Mouse (Mus musculus) liver, adult 2 months (tissue): ENCODE data around the gene Sfrp5. TPM values are rescaled to one million over a fixed set of nuclear protein-coding genes. Genes with fewer than 3 reads are reported as not detected.

Experiments used
- DNase-seq: peaks from one replicate; pipeline ENCODE4 v3.0.0-alpha.2; 2011; ENCODE audit warnings: low read depth, low spot score; ENCODE audit errors: extremely low read depth
- H3K27ac ChIP-seq: fragments of 200-500 bp; replicated peaks from 2 replicates; pipeline ENCODE4 v1.5.1; 2012; ENCODE audit warnings: low read depth, mild to moderate bottlenecking, control low read depth, inconsistent platforms, low read length; ENCODE audit not compliant: insufficient read depth
- H3K27me3 ChIP-seq: fragments of 200-500 bp; 2 replicates; pipeline ENCODE4 v1.6.1; 2012; ENCODE audit warnings: mild to moderate bottlenecking, moderate library complexity, low read length, inconsistent platforms; ENCODE audit not compliant: control insufficient read depth, insufficient read depth
- H3K36me3 ChIP-seq: fragments of 200-500 bp; 2 replicates; pipeline ENCODE4 v1.6.1; 2012; ENCODE audit warnings: low read length, inconsistent platforms; ENCODE audit not compliant: control insufficient read depth, insufficient read depth
- H3K4me1 ChIP-seq: fragments of 200-500 bp; 2 replicates; pipeline ENCODE4 v1.6.1; 2011; ENCODE audit warnings: low read length; ENCODE audit not compliant: control insufficient read depth, insufficient read depth
- H3K4me3 ChIP-seq: fragments of 200-500 bp; 2 replicates; pipeline ENCODE4 v1.5.1; 2011; ENCODE audit warnings: low read depth, mild to moderate bottlenecking, control low read depth, low read length, moderate library complexity; ENCODE audit not compliant: insufficient read depth
- H3K79me2 ChIP-seq: fragments of 200-500 bp; 2 replicates; pipeline ENCODE4 v1.6.1; 2012; ENCODE audit warnings: inconsistent platforms, mild to moderate bottlenecking, low read length, moderate library complexity; ENCODE audit not compliant: control insufficient read depth, insufficient read depth
- H3K9ac ChIP-seq: fragments of 200-500 bp; 2 replicates; pipeline ENCODE4 v1.6.1; 2012; ENCODE audit warnings: low read depth, mild to moderate bottlenecking, control low read depth, inconsistent platforms, low read length
- CTCF ChIP-seq: fragments of 200-500 bp; IDR thresholded peaks from 2 replicates; pipeline ENCODE4 v1.5.1; 2011; ENCODE audit warnings: low read depth, low read length, control low read depth
- POLR2A ChIP-seq: fragments of 200-500 bp; IDR thresholded peaks from 2 replicates; pipeline ENCODE4 v1.6.1; 2011; ENCODE audit warnings: low read length, control low read depth; ENCODE audit not compliant: insufficient read depth; ENCODE audit errors: extremely low read depth
- WGBS: fragments of 180-500 bp; shearing (Covaris S2); methylation state at CpG from one replicate; pipeline ENCODE4 v1.1.7; 2018; 5-methylcytosine and 5-hydroxymethylcytosine counted together
- polyA plus RNA-seq: library from polyadenylated mRNA; depleted of rRNA; stranded (reverse); fragments of >200 nt; gene quantifications from 2 replicates; pipeline ENCODE4 v1.2.3, GENCODE M21; 2012; rRNA removed
- total RNA-seq: library from RNA; depleted of rRNA; stranded (reverse); fragments of >200 nt; gene quantifications from 2 replicates; pipeline ENCODE4 v1.2.3, GENCODE M21; 2014; rRNA removed

Gene Sfrp5
- total RNA-seq (not detected in 2 replicates), polyA plus RNA-seq (0.12 TPM in 1 of 2 replicates, not detected in the other)

GRCm38 (mm10) chr19:42201696-42202381, at the start of gene Sfrp5:
TSS of gene Sfrp5 (minus strand) at chr19:42202252.
- no peaks in the 10 kb centered on the region for H3K4me1 ChIP-seq
- no peaks in the 10 kb centered on the region for H3K79me2 ChIP-seq
- H3K36me3 ChIP-seq: no peaks in the 10 kb centered on the region
- H3K27ac ChIP-seq: no peak within 1 kb of the TSS
- no peak for DNase-seq
- H3K27me3 ChIP-seq: peaks cover 8% of the 10 kb centered on the region
- WGBS: 3% methylated on average over 60 of the region's 60 CpGs
- TF ChIP-seq POLR2A: no peak
- TF ChIP-seq CTCF: no peak
- H3K4me3 ChIP-seq: no peak within 1 kb of the TSS
- no peak within 1 kb of the TSS for H3K9ac ChIP-seq

- Histone ChIP-seq H3K4me3 (no peak overlapping the region), H3K4me1 (no peaks in the 10 kb centered on the region), H3K36me3 (no peaks in the 10 kb centered on the region), H3K27ac (no peak overlapping the region), H3K79me2 (no peaks in the 10 kb centered on the region), H3K27me3 (no peaks in the 10 kb centered on the region; the same call in 1 of the 2 replicates), H3K9ac (no peak overlapping the region)
- TF ChIP-seq CTCF (no peak), POLR2A (no peak)
- 76% methylated on average over 11 of the region's 11 CpGs for WGBS
- no peak for DNase-seq
Observed at GRCm38 (mm10) chr19:42249976-42250914, 48.2 kb upstream of the Sfrp5 start.

GRCm38 (mm10) chr19:42247519-42247918, 45.5 kb upstream of the Sfrp5 start, which contains the start of gene Golga7b:
TSS of gene Golga7b (plus strand) at chr19:42247574.
- no peak for TF ChIP-seq CTCF
- no peak for TF ChIP-seq POLR2A
- Histone ChIP-seq H3K9ac (no peak within 1 kb of the TSS), H3K36me3 (no peaks in the 10 kb centered on the region), H3K4me3 (no peak within 1 kb of the TSS), H3K4me1 (no peaks in the 10 kb centered on the region), H3K27me3 (no peaks in the 10 kb centered on the region), H3K79me2 (no peaks in the 10 kb centered on the region), H3K27ac (no peak within 1 kb of the TSS)
- 58% methylated on average over 3 of the region's 3 CpGs for WGBS
- DNase-seq: no peak

GRCm38 (mm10) chr19:42246626-42247025, 44.6 kb upstream of the Sfrp5 start:
- Histone ChIP-seq H3K36me3 (no peaks in the 10 kb centered on the region), H3K27ac (no peak overlapping the region), H3K27me3 (no peaks in the 10 kb centered on the region), H3K4me1 (no peaks in the 10 kb centered on the region), H3K4me3 (no peak overlapping the region), H3K9ac (no peak overlapping the region), H3K79me2 (no peaks in the 10 kb centered on the region)
- TF ChIP-seq POLR2A: no peak
- TF ChIP-seq CTCF: no peak
- DNase-seq: no peak
- 57% methylated on average over 5 of the region's 5 CpGs for WGBS

- H3K27me3 ChIP-seq: no peaks in the 10 kb centered on the region
Observed at GRCm38 (mm10) chr19:42243401-42243800, 41.3 kb upstream of the Sfrp5 start.

More at GRCm38 (mm10) chr19:42243401-42243800, 41.3 kb upstream of the Sfrp5 start:
- H3K4me1 ChIP-seq: no peaks in the 10 kb centered on the region
- 62% methylated on average over 3 of the region's 3 CpGs for WGBS
- no peak overlapping the region for H3K4me3 ChIP-seq
- no peaks in the 10 kb centered on the region for H3K79me2 ChIP-seq
- no peak overlapping the region for H3K9ac ChIP-seq
- TF ChIP-seq POLR2A: no peak
- TF ChIP-seq CTCF: no peak
- H3K27ac ChIP-seq: no peak overlapping the region
- no peak for DNase-seq
- no peaks in the 10 kb centered on the region for H3K36me3 ChIP-seq
